Mouse (Mus musculus): ENCODE measurements at regions not wholly inside any gene's neighbourhood (a gene's known extent, or its start where the extent isn't known, plus 50 kb on each side); places are given as distances from the start of the nearest gene placed in this dataset.

GRCm38 (mm10) chr16:93204601-93205000, 378.7 kb upstream of the Runx1 start:
- Histone ChIP-seq H3K27me3 (ENCODE audit: insufficient read depth, low read length) (no peaks in the 10 kb centered on the region), H3K9me3 (ENCODE audit: low read length) (peaks cover 19% of the 10 kb centered on the region), H3K4me3 (replicated peaks; ENCODE audit: low read length) (no peak overlapping the region), H3K4me1 (replicated peaks; ENCODE audit: low read depth, low read length) (no peaks in the 10 kb centered on the region), H3K36me3 (ENCODE audit: insufficient read depth, low read length) (no peaks in the 10 kb centered on the region)
- TF ChIP-seq NANOG (IDR thresholded peaks at IDR 0.05; ENCODE audit: borderline replicate concordance, low read length) (no peak), CTCF (conservative IDR thresholded peaks at IDR 0.05; ENCODE audit: low read length) (no peak), POU5F1 (IDR thresholded peaks at IDR 0.05; ENCODE audit: borderline replicate concordance, low read length) (no peak)

GRCm38 (mm10) chr16:93202591-93202990, 376.6 kb upstream of the Runx1 start:
- H3K9me3 ChIP-seq (ENCODE audit: low read length): peaks cover 7% of the 10 kb centered on the region
- H3K4me1 ChIP-seq (replicated peaks; ENCODE audit: low read depth, low read length): no peaks in the 10 kb centered on the region
- H3K4me3 ChIP-seq (replicated peaks; ENCODE audit: low read length): no peak overlapping the region
- TF ChIP-seq NANOG (IDR thresholded peaks at IDR 0.05; ENCODE audit: borderline replicate concordance, low read length) (no peak), CTCF (conservative IDR thresholded peaks at IDR 0.05; ENCODE audit: low read length) (no peak), POU5F1 (IDR thresholded peaks at IDR 0.05; ENCODE audit: borderline replicate concordance, low read length) (no peak)
- no peaks in the 10 kb centered on the region for H3K27me3 ChIP-seq (ENCODE audit: insufficient read depth, low read length)
- H3K36me3 ChIP-seq (ENCODE audit: insufficient read depth, low read length): no peaks in the 10 kb centered on the region

GRCm38 (mm10) chr16:93197300-93197699, 371.4 kb upstream of the Runx1 start:
- no peaks in the 10 kb centered on the region for H3K9me3 ChIP-seq (ENCODE audit: low read length)
- TF ChIP-seq POU5F1 (IDR thresholded peaks at IDR 0.05; ENCODE audit: borderline replicate concordance, low read length) (no peak), NANOG (IDR thresholded peaks at IDR 0.05; ENCODE audit: borderline replicate concordance, low read length) (no peak), CTCF (conservative IDR thresholded peaks at IDR 0.05; ENCODE audit: low read length) (no peak)
- no peak overlapping the region for H3K4me3 ChIP-seq (replicated peaks; ENCODE audit: low read length)
- no peaks in the 10 kb centered on the region for H3K27me3 ChIP-seq (ENCODE audit: insufficient read depth, low read length)
- H3K36me3 ChIP-seq (ENCODE audit: insufficient read depth, low read length): no peaks in the 10 kb centered on the region
- H3K4me1 ChIP-seq (replicated peaks; ENCODE audit: low read depth, low read length): no peaks in the 10 kb centered on the region

GRCm38 (mm10) chr16:93193921-93194481, 368.1 kb upstream of the Runx1 start:
- H3K4me3 ChIP-seq (replicated peaks; ENCODE audit: low read length): no peak overlapping the region
- TF ChIP-seq NANOG (IDR thresholded peaks at IDR 0.05; ENCODE audit: borderline replicate concordance, low read length) (no peak), CTCF (conservative IDR thresholded peaks at IDR 0.05; ENCODE audit: low read length) (no peak), POU5F1 (IDR thresholded peaks at IDR 0.05; ENCODE audit: borderline replicate concordance, low read length) (no peak)

GRCm38 (mm10) chr16:93193263-93193662, 367.3 kb upstream of the Runx1 start:
- no peaks in the 10 kb centered on the region for H3K4me1 ChIP-seq (replicated peaks; ENCODE audit: low read depth, low read length)
- TF ChIP-seq POU5F1 (IDR thresholded peaks at IDR 0.05; ENCODE audit: borderline replicate concordance, low read length) (no peak), NANOG (IDR thresholded peaks at IDR 0.05; ENCODE audit: borderline replicate concordance, low read length) (no peak), CTCF (conservative IDR thresholded peaks at IDR 0.05; ENCODE audit: low read length) (no peak)
- no peaks in the 10 kb centered on the region for H3K27me3 ChIP-seq (ENCODE audit: insufficient read depth, low read length)
- H3K4me3 ChIP-seq (replicated peaks; ENCODE audit: low read length): no peak overlapping the region
- H3K9me3 ChIP-seq (ENCODE audit: low read length): no peaks in the 10 kb centered on the region
- no peaks in the 10 kb centered on the region for H3K36me3 ChIP-seq (ENCODE audit: insufficient read depth, low read length)

More at GRCm38 (mm10) chr16:93193921-93194481, 368.1 kb upstream of the Runx1 start:
- Histone ChIP-seq H3K27me3 (ENCODE audit: insufficient read depth, low read length) (no peaks in the 10 kb centered on the region), H3K36me3 (ENCODE audit: insufficient read depth, low read length) (no peaks in the 10 kb centered on the region), H3K9me3 (ENCODE audit: low read length) (no peaks in the 10 kb centered on the region), H3K4me1 (replicated peaks; ENCODE audit: low read depth, low read length) (no peaks in the 10 kb centered on the region)

- no peaks in the 10 kb centered on the region for H3K36me3 ChIP-seq (ENCODE audit: insufficient read depth, low read length)
- no peaks in the 10 kb centered on the region for H3K9me3 ChIP-seq (ENCODE audit: low read length)
- H3K4me1 ChIP-seq (replicated peaks; ENCODE audit: low read depth, low read length): no peaks in the 10 kb centered on the region
- H3K4me3 ChIP-seq (replicated peaks; ENCODE audit: low read length): no peak overlapping the region
- H3K27me3 ChIP-seq (ENCODE audit: insufficient read depth, low read length): no peaks in the 10 kb centered on the region
- TF ChIP-seq NANOG (IDR thresholded peaks at IDR 0.05; ENCODE audit: borderline replicate concordance, low read length) (no peak), CTCF (conservative IDR thresholded peaks at IDR 0.05; ENCODE audit: low read length) (no peak), POU5F1 (IDR thresholded peaks at IDR 0.05; ENCODE audit: borderline replicate concordance, low read length) (no peak)
Observed at GRCm38 (mm10) chr16:93192651-93193173, 366.8 kb upstream of the Runx1 start.

- Histone ChIP-seq H3K27me3 (ENCODE audit: insufficient read depth, low read length) (no peaks in the 10 kb centered on the region), H3K4me1 (replicated peaks; ENCODE audit: low read depth, low read length) (no peaks in the 10 kb centered on the region), H3K4me3 (replicated peaks; ENCODE audit: low read length) (no peak overlapping the region), H3K9me3 (ENCODE audit: low read length) (no peaks in the 10 kb centered on the region), H3K36me3 (ENCODE audit: insufficient read depth, low read length) (no peaks in the 10 kb centered on the region)
- TF ChIP-seq CTCF (conservative IDR thresholded peaks at IDR 0.05; ENCODE audit: low read length) (no peak), POU5F1 (IDR thresholded peaks at IDR 0.05; ENCODE audit: borderline replicate concordance, low read length) (no peak), NANOG (IDR thresholded peaks at IDR 0.05; ENCODE audit: borderline replicate concordance, low read length) (no peak)
Observed at GRCm38 (mm10) chr16:93191174-93191573, 365.2 kb upstream of the Runx1 start.

GRCm38 (mm10) chr16:93190301-93190700, 364.4 kb upstream of the Runx1 start:
- TF ChIP-seq CTCF (conservative IDR thresholded peaks at IDR 0.05; ENCODE audit: low read length): no peak
- no peak for TF ChIP-seq NANOG (IDR thresholded peaks at IDR 0.05; ENCODE audit: borderline replicate concordance, low read length)
- no peak for TF ChIP-seq POU5F1 (IDR thresholded peaks at IDR 0.05; ENCODE audit: borderline replicate concordance, low read length)
- Histone ChIP-seq H3K9me3 (ENCODE audit: low read length) (no peaks in the 10 kb centered on the region), H3K4me1 (replicated peaks; ENCODE audit: low read depth, low read length) (no peaks in the 10 kb centered on the region), H3K36me3 (ENCODE audit: insufficient read depth, low read length) (no peaks in the 10 kb centered on the region), H3K4me3 (replicated peaks; ENCODE audit: low read length) (no peak overlapping the region), H3K27me3 (ENCODE audit: insufficient read depth, low read length) (no peaks in the 10 kb centered on the region)

GRCm38 (mm10) chr16:93189875-93190274, 363.9 kb upstream of the Runx1 start:
- Histone ChIP-seq H3K9me3 (ENCODE audit: low read length) (no peaks in the 10 kb centered on the region), H3K36me3 (ENCODE audit: insufficient read depth, low read length) (no peaks in the 10 kb centered on the region), H3K4me1 (replicated peaks; ENCODE audit: low read depth, low read length) (no peaks in the 10 kb centered on the region), H3K4me3 (replicated peaks; ENCODE audit: low read length) (no peak overlapping the region), H3K27me3 (ENCODE audit: insufficient read depth, low read length) (no peaks in the 10 kb centered on the region)
- no peak for TF ChIP-seq CTCF (conservative IDR thresholded peaks at IDR 0.05; ENCODE audit: low read length)

All from E14TG2a.4 (cell line).